Mouse (Mus musculus) lung, embryonic 15.5 days (tissue): Measurements from ENCODE around the gene Hemk1. TPM values are rescaled to one million over a fixed set of nuclear protein-coding genes. Genes with fewer than 3 reads are reported as not detected.

Experiments
- ATAC-seq: fragments of 200-750 bp; cut with Nextera tagmentation; 2 replicates; pipeline ENCODE4 v1.8.0; 2017; ENCODE audit warnings: moderate number of reproducible peaks, borderline replicate concordance; ENCODE audit not compliant: low FRiP score, low TSS enrichment; ENCODE audit errors: extremely low read depth
- H3K27ac ChIP-seq: fragments of 300-500 bp; sonication (generic); 2 replicates; pipeline ENCODE4 v1.5.1; 2015; ENCODE audit warnings: moderate library complexity, mild to moderate bottlenecking, inconsistent platforms
- H3K27me3 ChIP-seq: fragments of 300-500 bp; sonication (generic); 2 replicates; pipeline ENCODE4 v1.6.1; 2015; ENCODE audit warnings: inconsistent platforms
- H3K36me3 ChIP-seq: fragments of 300-500 bp; sonication (generic); 2 replicates; pipeline ENCODE4 v1.6.1; 2015; ENCODE audit warnings: inconsistent platforms
- H3K4me1 ChIP-seq: fragments of 300-500 bp; sonication (generic); 2 replicates; pipeline ENCODE4 v1.6.1; 2015; ENCODE audit warnings: inconsistent platforms
- H3K4me2 ChIP-seq: fragments of 300-500 bp; sonication (generic); 2 replicates; pipeline ENCODE4 v1.6.1; 2015; ENCODE audit warnings: inconsistent platforms, mild to moderate bottlenecking, moderate library complexity
- H3K4me3 ChIP-seq: fragments of 300-500 bp; sonication (generic); 2 replicates; pipeline ENCODE4 v1.5.1; 2015; ENCODE audit warnings: mild to moderate bottlenecking, inconsistent platforms
- H3K9ac ChIP-seq: fragments of 300-500 bp; sonication (generic); 2 replicates; pipeline ENCODE4 v1.6.1; 2015; ENCODE audit warnings: inconsistent platforms
- H3K9me3 ChIP-seq: fragments of 300-500 bp; sonication (generic); 2 replicates; pipeline ENCODE4 v1.6.1; 2016; ENCODE audit warnings: inconsistent platforms
- whole genome bisulfite sequencing: fragments of 180-500 bp; shearing (Covaris S2); methylation state at CpG from one replicate; pipeline ENCODE4 v1.1.7; 2015; 5-methylcytosine and 5-hydroxymethylcytosine counted together
- polyA plus RNA-seq: library from polyadenylated mRNA; unstranded; fragments of >200 nt; fragmentation: Nextera tagmentation; extraction: Ambion mirVana; gene quantifications from 2 replicates; pipeline ENCODE4 v1.2.1, GENCODE M21; 2015

Gene Hemk1
- polyA plus RNA-seq, 1 experiment from 2014 or later = 11.4 TPM

DNA sequence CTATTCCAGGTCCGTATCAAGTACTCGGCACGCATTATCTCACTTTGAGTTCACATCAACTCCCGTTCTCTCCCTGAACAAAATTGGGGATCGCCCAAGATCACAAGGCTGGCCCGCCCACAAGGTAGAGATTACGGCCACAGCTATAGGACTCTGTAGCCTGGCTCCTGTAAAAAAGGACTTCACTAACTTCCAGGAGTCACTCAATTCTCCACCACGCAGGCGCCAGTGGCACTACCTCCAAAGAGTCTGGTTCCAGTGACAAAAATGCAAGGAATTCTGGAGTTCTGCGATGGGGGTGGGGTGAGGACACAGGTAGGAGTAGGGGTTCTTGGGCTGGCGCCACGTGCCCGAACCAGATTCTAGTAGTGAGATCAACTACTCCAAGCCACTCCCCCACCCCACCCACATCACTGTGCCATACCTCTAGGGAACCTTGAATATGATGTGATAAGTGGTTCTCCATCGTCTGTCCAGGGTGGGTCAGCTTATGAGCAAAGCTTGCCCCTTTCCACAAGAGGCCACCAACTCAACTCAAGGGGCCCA, 50.0 kb downstream of the Hemk1 start:
- H3K9ac ChIP-seq = no peak overlapping the region
- peak overlapping the region; percentile 50 for H3K4me3 ChIP-seq
- H3K27ac ChIP-seq = peak overlapping the region; percentile 76
- H3K9me3 ChIP-seq = no peaks in the 10 kb centered on the region
- H3K27me3 ChIP-seq = no peaks in the 10 kb centered on the region
- ATAC-seq = no peak
- 78% methylated on average over 14 of the region's 14 CpGs for WGBS
- H3K4me1 ChIP-seq = peaks cover 29% of the 10 kb centered on the region
- H3K36me3 ChIP-seq = no peaks in the 10 kb centered on the region
- peak overlapping the region; percentile 91 for H3K4me2 ChIP-seq

DNA sequence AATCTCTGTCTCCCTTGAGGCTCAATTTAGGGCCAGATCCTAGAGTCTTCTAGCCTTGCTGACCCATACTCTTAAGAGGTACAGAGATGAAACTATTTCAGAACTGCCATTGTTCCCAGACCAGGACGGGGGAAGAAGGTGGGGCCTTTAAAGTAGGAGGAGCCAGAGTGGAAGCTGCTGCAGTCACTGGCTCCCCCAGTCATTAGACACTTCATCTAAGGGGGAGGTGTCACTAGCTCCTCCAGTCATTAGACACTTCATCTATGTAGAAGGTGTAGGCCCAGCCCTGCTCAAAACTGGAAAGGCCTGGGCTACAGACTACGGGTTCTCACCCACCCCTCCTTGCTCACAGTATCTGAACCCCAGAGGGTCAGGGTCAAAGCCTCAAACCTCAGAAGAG, 50.9 kb downstream of the Hemk1 start:
- Histone ChIP-seq H3K4me2 (no peak overlapping the region), H3K36me3 (no peaks in the 10 kb centered on the region), H3K27me3 (no peaks in the 10 kb centered on the region), H3K9me3 (no peaks in the 10 kb centered on the region), H3K4me3 (no peak overlapping the region), H3K27ac (no peak overlapping the region), H3K4me1 (peaks cover 29% of the 10 kb centered on the region), H3K9ac (no peak overlapping the region)
- 58% methylated on average over 2 of the region's 2 CpGs for WGBS
- no peak for ATAC-seq

GRCm38 (mm10) chr9:107285009-107285408, 53.1 kb downstream of the Hemk1 start:
- 4% methylated on average over 3 of the region's 3 CpGs for WGBS
- no peak for ATAC-seq
- H3K9ac ChIP-seq = no peak overlapping the region

GRCm38 (mm10) chr9:107282951-107283350, 55.2 kb downstream of the Hemk1 start:
- Histone ChIP-seq H3K27me3 (no peaks in the 10 kb centered on the region), H3K9me3 (no peaks in the 10 kb centered on the region), H3K9ac (no peak overlapping the region), H3K4me1 (peaks cover 36% of the 10 kb centered on the region), H3K4me3 (no peak overlapping the region), H3K4me2 (no peak overlapping the region), H3K27ac (no peak overlapping the region), H3K36me3 (no peaks in the 10 kb centered on the region)
- 83% methylated on average over 9 of the region's 9 CpGs for WGBS
- no peak for ATAC-seq

More at GRCm38 (mm10) chr9:107285009-107285408, 53.1 kb downstream of the Hemk1 start:
- no peak overlapping the region for H3K4me3 ChIP-seq
- H3K4me1 ChIP-seq = peaks cover 34% of the 10 kb centered on the region
- H3K9me3 ChIP-seq = no peaks in the 10 kb centered on the region
- no peaks in the 10 kb centered on the region for H3K36me3 ChIP-seq
- no peaks in the 10 kb centered on the region for H3K27me3 ChIP-seq
- no peak overlapping the region for H3K4me2 ChIP-seq
- H3K27ac ChIP-seq = peak overlapping the region; percentile 71

GRCm38 (mm10) chr9:107281241-107281987, 56.7 kb downstream of the Hemk1 start:
- no peaks in the 10 kb centered on the region for H3K27me3 ChIP-seq
- 74% methylated on average over 5 of the region's 5 CpGs for WGBS
- no peak for ATAC-seq
- no peak overlapping the region for H3K4me2 ChIP-seq
- no peak overlapping the region for H3K27ac ChIP-seq
- peaks cover 35% of the 10 kb centered on the region for H3K4me1 ChIP-seq
- no peak overlapping the region for H3K9ac ChIP-seq
- no peak overlapping the region for H3K4me3 ChIP-seq
- no peaks in the 10 kb centered on the region for H3K36me3 ChIP-seq
- H3K9me3 ChIP-seq = no peaks in the 10 kb centered on the region

DNA sequence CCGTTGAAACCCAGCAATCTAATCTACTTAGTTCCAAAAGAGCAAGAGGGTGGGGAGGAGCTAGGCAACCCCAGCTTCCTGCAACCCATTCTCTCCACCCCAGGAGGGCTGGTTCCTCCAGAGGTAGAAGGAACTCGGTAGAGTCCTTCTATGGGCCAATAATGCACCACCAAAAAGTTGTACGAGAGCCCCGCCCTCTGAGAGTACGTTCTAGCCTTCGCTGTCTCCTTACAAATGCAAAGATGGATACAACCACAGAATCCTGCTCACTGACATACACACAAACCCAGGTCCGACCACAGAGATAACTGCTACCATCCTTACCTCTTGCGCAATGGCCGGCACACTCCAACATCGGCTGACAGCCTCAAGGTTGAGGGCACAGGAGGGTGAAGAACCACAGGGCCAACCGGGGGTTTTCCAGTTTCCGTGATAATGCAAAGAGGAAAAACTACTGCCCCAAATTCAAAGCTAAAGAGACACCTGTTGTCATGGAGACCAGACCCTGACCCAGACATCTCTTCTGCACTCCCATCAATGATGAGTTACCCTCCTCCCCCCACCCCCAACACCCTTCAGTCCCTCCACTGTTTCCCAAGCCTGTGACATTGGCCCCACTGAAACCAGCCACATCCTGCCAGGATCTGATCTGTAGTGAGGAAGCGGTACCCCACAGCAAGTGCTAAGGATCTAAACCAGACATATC, 57.7 kb downstream of the Hemk1 start:
- no peak overlapping the region for H3K9ac ChIP-seq
- H3K27ac ChIP-seq = peak overlapping the region; percentile 82
- H3K4me2 ChIP-seq = peak overlapping the region; percentile 36
- H3K9me3 ChIP-seq = no peaks in the 10 kb centered on the region
- WGBS = 49% methylated on average over 13 of the region's 13 CpGs
- H3K36me3 ChIP-seq = no peaks in the 10 kb centered on the region
- H3K4me1 ChIP-seq = peaks cover 35% of the 10 kb centered on the region
- 0 out of 2 replicates have a peak, but pooled peaks have one; percentile 2 for ATAC-seq
- H3K27me3 ChIP-seq = no peaks in the 10 kb centered on the region
- no peak overlapping the region for H3K4me3 ChIP-seq

- Histone ChIP-seq H3K27me3 (no peaks in the 10 kb centered on the region), H3K9me3 (no peaks in the 10 kb centered on the region), H3K9ac (no peak overlapping the region), H3K4me2 (peak overlapping the region; percentile 36), H3K4me3 (no peak overlapping the region), H3K36me3 (no peaks in the 10 kb centered on the region), H3K4me1 (peaks cover 31% of the 10 kb centered on the region), H3K27ac (peak overlapping the region; percentile 82)
- WGBS = 18% methylated on average over 16 of the region's 16 CpGs
- ATAC-seq = peak; percentile 67
Observed at GRCm38 (mm10) chr9:107279378-107280321, 58.5 kb downstream of the Hemk1 start.

- no peaks in the 10 kb centered on the region for H3K27me3 ChIP-seq
Observed at GRCm38 (mm10) chr9:107278527-107279377, 59.4 kb downstream of the Hemk1 start.

GRCm38 (mm10) chr9:107278126-107278525, 60.0 kb downstream of the Hemk1 start:
- Histone ChIP-seq H3K4me1 (peaks cover 31% of the 10 kb centered on the region), H3K36me3 (no peaks in the 10 kb centered on the region), H3K4me3 (no peak overlapping the region), H3K4me2 (no peak overlapping the region), H3K9ac (no peak overlapping the region), H3K27me3 (no peaks in the 10 kb centered on the region), H3K9me3 (no peaks in the 10 kb centered on the region), H3K27ac (no peak overlapping the region)
- no peak for ATAC-seq
- WGBS = 44% methylated on average over 4 of the region's 4 CpGs

More at GRCm38 (mm10) chr9:107278527-107279377, 59.4 kb downstream of the Hemk1 start:
- Histone ChIP-seq H3K27ac (peak overlapping the region; percentile 82), H3K4me3 (no peak overlapping the region), H3K9me3 (no peaks in the 10 kb centered on the region), H3K9ac (no peak overlapping the region), H3K4me2 (peak overlapping the region; percentile 36; the same call in 1 of the 2 replicates), H3K36me3 (no peaks in the 10 kb centered on the region), H3K4me1 (peaks cover 31% of the 10 kb centered on the region)
- peak; percentile 52; the same call in 1 of the 2 replicates for ATAC-seq
- 38% methylated on average over 8 of the region's 8 CpGs for WGBS

- Histone ChIP-seq H3K4me3 (no peak overlapping the region), H3K9ac (no peak overlapping the region), H3K4me2 (no peak overlapping the region), H3K27me3 (no peaks in the 10 kb centered on the region), H3K4me1 (peaks cover 31% of the 10 kb centered on the region), H3K27ac (no peak overlapping the region), H3K9me3 (no peaks in the 10 kb centered on the region), H3K36me3 (no peaks in the 10 kb centered on the region)
- 78% methylated on average over 7 of the region's 7 CpGs for WGBS
- no peak for ATAC-seq
Observed at GRCm38 (mm10) chr9:107277603-107278002, 60.5 kb downstream of the Hemk1 start.
